Mouse (Mus musculus): Measurements from ENCODE around the gene Gm17428.
"Not testable (repeated sequence)": the region's sequence is repeated elsewhere in the genome, so short reads cannot be mapped to it uniquely, and the experiment has no call there.

Gm17428 gene

GRCm38 (mm10) chr14:54953664-54954206 is 23.0 kb upstream of the Gm17428 start:
- no peak for DNase-seq (ENCODE audit: low spot score)

- no peak for DNase-seq (ENCODE audit: low spot score)
These were observed 22.3 kb upstream of the Gm17428 start for GRCm38 (mm10) chr14:54954474-54954873.

- DNase-seq (ENCODE audit: low spot score), result no peak
These were observed 21.3 kb upstream of the Gm17428 start for GRCm38 (mm10) chr14:54955481-54955880.

GRCm38 (mm10) chr14:54956533-54956932 is 20.2 kb upstream of the Gm17428 start:
- no peak for DNase-seq (ENCODE audit: low spot score)

- no peak for DNase-seq (ENCODE audit: low spot score)
These were observed 18.2 kb upstream of the Gm17428 start for GRCm38 (mm10) chr14:54958503-54958902.

GRCm38 (mm10) chr14:54959197-54959596 is 17.5 kb upstream of the Gm17428 start:
- DNase-seq (ENCODE audit: low spot score), result no peak

- DNase-seq (ENCODE audit: low spot score), result not testable (repeated sequence)
These were observed 16.7 kb upstream of the Gm17428 start for GRCm38 (mm10) chr14:54959853-54960613.

- no peak for DNase-seq (ENCODE audit: low spot score)
These were observed 16.0 kb upstream of the Gm17428 start for GRCm38 (mm10) chr14:54960769-54961168.

GRCm38 (mm10) chr14:54961487-54961886 is 15.2 kb upstream of the Gm17428 start:
- no peak for DNase-seq (ENCODE audit: low spot score)

- no peak for DNase-seq (ENCODE audit: low spot score)
These were observed 14.0 kb upstream of the Gm17428 start for GRCm38 (mm10) chr14:54962714-54963113.

- no peak for DNase-seq (ENCODE audit: low spot score)
These were observed 13.0 kb upstream of the Gm17428 start for GRCm38 (mm10) chr14:54963727-54964126.

- no peak for DNase-seq (ENCODE audit: low spot score)
These were observed 11.7 kb upstream of the Gm17428 start for GRCm38 (mm10) chr14:54965044-54965443.

GRCm38 (mm10) chr14:54965631-54966030 is 11.1 kb upstream of the Gm17428 start:
- DNase-seq (ENCODE audit: low spot score), result no peak

GRCm38 (mm10) chr14:54966320-54966977 is 10.3 kb upstream of the Gm17428 start, which contains the start of gene Myh6:
Gene Myh6, minus strand, starts transcription at chr14:54966927.
- DNase-seq (ENCODE audit: low spot score), result no peak

- DNase-seq (ENCODE audit: low spot score), result no peak
These were observed 8.9 kb upstream of the Gm17428 start for GRCm38 (mm10) chr14:54967874-54968273.

GRCm38 (mm10) chr14:54968344-54968743 is 8.4 kb upstream of the Gm17428 start:
- no peak for DNase-seq (ENCODE audit: low spot score)

GRCm38 (mm10) chr14:54972786-54973185 is 3.9 kb upstream of the Gm17428 start:
- DNase-seq (ENCODE audit: low spot score), result not testable (repeated sequence)

GRCm38 (mm10) chr14:54974068-54974791 is 2.5 kb upstream of the Gm17428 start:
- DNase-seq (ENCODE audit: low spot score), result no peak

GRCm38 (mm10) chr14:54978664-54979063 is 1.9 kb downstream of the Gm17428 start:
- no peak for DNase-seq (ENCODE audit: low spot score)

- DNase-seq (ENCODE audit: low spot score), result no peak
These were observed 5.2 kb downstream of the Gm17428 start for GRCm38 (mm10) chr14:54981934-54982333.

GRCm38 (mm10) chr14:54988350-54988874 is 11.7 kb downstream of the Gm17428 start:
- DNase-seq (ENCODE audit: low spot score), result not testable (repeated sequence)

GRCm38 (mm10) chr14:54988882-54989281 is 12.1 kb downstream of the Gm17428 start:
- no peak for DNase-seq (ENCODE audit: low spot score)

Measured in testis, postnatal 14 days (tissue).